Mouse (Mus musculus) cerebellum, postnatal 4 days (tissue): Measurements from ENCODE around the gene Nr1h2.
A peak's percentile ranks its signal among the peaks of the same experiment; 100 is the strongest.

Experiments
- DNase-seq, 2 experiments: peaks; one replicate each; pipeline ENCODE4 v3.0.0; 2022; ENCODE audit warnings: low spot score in 2 of 2, mixed read lengths in 1 of 2

Gene Nr1h2

GRCm38 (mm10) chr7:44585606-44586005, 31.9 kb upstream of the Nr1h2 start:
- no peak for DNase-seq

GRCm38 (mm10) chr7:44584921-44585320, 31.2 kb upstream of the Nr1h2 start:
- no peak for DNase-seq

- no peak for DNase-seq
Measured at GRCm38 (mm10) chr7:44584265-44584804, 30.6 kb upstream of the Nr1h2 start.

- DNase-seq, result no peak
Measured at GRCm38 (mm10) chr7:44583146-44583545, 29.4 kb upstream of the Nr1h2 start.

GRCm38 (mm10) chr7:44582709-44583108, 29.0 kb upstream of the Nr1h2 start:
- no peak for DNase-seq

GRCm38 (mm10) chr7:44581637-44582036, 27.9 kb upstream of the Nr1h2 start:
- no peak for DNase-seq

- DNase-seq, result no peak
Measured at GRCm38 (mm10) chr7:44576333-44576844, 22.6 kb upstream of the Nr1h2 start.

- no peak for DNase-seq
Measured at GRCm38 (mm10) chr7:44572956-44573484, 19.3 kb upstream of the Nr1h2 start.

GRCm38 (mm10) chr7:44572213-44572701, 18.5 kb upstream of the Nr1h2 start, which contains the start of gene Napsa:
Gene Napsa (plus strand): TSS chr7:44572380.
- DNase-seq, result no peak

- DNase-seq, result no peak
Measured at GRCm38 (mm10) chr7:44571811-44572210, 18.1 kb upstream of the Nr1h2 start.

GRCm38 (mm10) chr7:44570989-44571388, 17.2 kb upstream of the Nr1h2 start:
- DNase-seq, result no peak

- DNase-seq, result no peak
Measured at GRCm38 (mm10) chr7:44568803-44569202, 15.1 kb upstream of the Nr1h2 start.

GRCm38 (mm10) chr7:44565414-44565813, 11.7 kb upstream of the Nr1h2 start:
- DNase-seq, result no peak

GRCm38 (mm10) chr7:44564486-44564885, 10.7 kb upstream of the Nr1h2 start:
- DNase-seq, result no peak

- DNase-seq, result no peak
Measured at GRCm38 (mm10) chr7:44563284-44563683, 9.5 kb upstream of the Nr1h2 start.

GRCm38 (mm10) chr7:44560435-44561400, 7.0 kb upstream of the Nr1h2 start:
- peak; percentile 74 to 88 for DNase-seq

- DNase-seq, result no peak
Measured at GRCm38 (mm10) chr7:44557629-44558028, 3.9 kb upstream of the Nr1h2 start.

- DNase-seq, result peak; percentile 50 to 86
Measured at GRCm38 (mm10) chr7:44553196-44553764, 471 bp downstream of the Nr1h2 start.

- no peak for DNase-seq
Measured at GRCm38 (mm10) chr7:44552141-44552908, 1.4 kb downstream of the Nr1h2 start.

- no peak for DNase-seq
Measured at GRCm38 (mm10) chr7:44551731-44552130, 2.0 kb downstream of the Nr1h2 start.

GRCm38 (mm10) chr7:44551301-44551700, 2.5 kb downstream of the Nr1h2 start:
- DNase-seq, result no peak

GRCm38 (mm10) chr7:44550409-44550678, 3.4 kb downstream of the Nr1h2 start:
- no peak for DNase-seq
